Mouse (Mus musculus) liver, adult 2 months (tissue): ENCODE results near the gene Mllt11. TPM values are rescaled to one million over a fixed set of nuclear protein-coding genes. Genes with fewer than 3 reads are reported as not detected.

ENCODE experiments used
- DNase-seq: peaks from one replicate; pipeline ENCODE4 v3.0.0-alpha.2; 2011; ENCODE audit warnings: low read depth, low spot score; ENCODE audit errors: extremely low read depth
- H3K27ac ChIP-seq: fragments of 200-500 bp; replicated peaks from 2 replicates; pipeline ENCODE4 v1.5.1; 2012; ENCODE audit warnings: low read depth, mild to moderate bottlenecking, control low read depth, inconsistent platforms, low read length; ENCODE audit not compliant: insufficient read depth
- H3K27me3 ChIP-seq: fragments of 200-500 bp; 2 replicates; pipeline ENCODE4 v1.6.1; 2012; ENCODE audit warnings: mild to moderate bottlenecking, moderate library complexity, low read length, inconsistent platforms; ENCODE audit not compliant: control insufficient read depth, insufficient read depth
- H3K36me3 ChIP-seq: fragments of 200-500 bp; 2 replicates; pipeline ENCODE4 v1.6.1; 2012; ENCODE audit warnings: low read length, inconsistent platforms; ENCODE audit not compliant: control insufficient read depth, insufficient read depth
- H3K4me1 ChIP-seq: fragments of 200-500 bp; 2 replicates; pipeline ENCODE4 v1.6.1; 2011; ENCODE audit warnings: low read length; ENCODE audit not compliant: control insufficient read depth, insufficient read depth
- H3K4me3 ChIP-seq: fragments of 200-500 bp; 2 replicates; pipeline ENCODE4 v1.5.1; 2011; ENCODE audit warnings: low read depth, mild to moderate bottlenecking, control low read depth, low read length, moderate library complexity; ENCODE audit not compliant: insufficient read depth
- H3K79me2 ChIP-seq: fragments of 200-500 bp; 2 replicates; pipeline ENCODE4 v1.6.1; 2012; ENCODE audit warnings: inconsistent platforms, mild to moderate bottlenecking, low read length, moderate library complexity; ENCODE audit not compliant: control insufficient read depth, insufficient read depth
- H3K9ac ChIP-seq: fragments of 200-500 bp; 2 replicates; pipeline ENCODE4 v1.6.1; 2012; ENCODE audit warnings: low read depth, mild to moderate bottlenecking, control low read depth, inconsistent platforms, low read length
- CTCF ChIP-seq: fragments of 200-500 bp; IDR thresholded peaks from 2 replicates; pipeline ENCODE4 v1.5.1; 2011; ENCODE audit warnings: low read depth, low read length, control low read depth
- POLR2A ChIP-seq: fragments of 200-500 bp; IDR thresholded peaks from 2 replicates; pipeline ENCODE4 v1.6.1; 2011; ENCODE audit warnings: low read length, control low read depth; ENCODE audit not compliant: insufficient read depth; ENCODE audit errors: extremely low read depth
- WGBS: fragments of 180-500 bp; shearing (Covaris S2); methylation state at CpG from one replicate; pipeline ENCODE4 v1.1.7; 2018; 5-methylcytosine and 5-hydroxymethylcytosine counted together
- polyA plus RNA-seq: library from polyadenylated mRNA; depleted of rRNA; stranded (reverse); fragments of >200 nt; gene quantifications from 2 replicates; pipeline ENCODE4 v1.2.3, GENCODE M21; 2012
- total RNA-seq: library from RNA; depleted of rRNA; stranded (reverse); fragments of >200 nt; gene quantifications from 2 replicates; pipeline ENCODE4 v1.2.3, GENCODE M21; 2014

Gene Mllt11
- total and polyA plus RNA-seq, 2 experiments = 0.83 to 1.4 TPM

GRCm38 (mm10) chr3:95250361-95250760, 18.4 kb upstream of the Mllt11 start:
- Histone ChIP-seq H3K36me3 (peaks cover 3% of the 10 kb centered on the region; the same call in 1 of the 2 replicates), H3K4me3 (no peak overlapping the region), H3K27ac (no peak overlapping the region), H3K79me2 (no peaks in the 10 kb centered on the region), H3K9ac (no peak overlapping the region), H3K27me3 (no peaks in the 10 kb centered on the region), H3K4me1 (no peaks in the 10 kb centered on the region)
- no peak for TF ChIP-seq CTCF
- TF ChIP-seq POLR2A = no peak
- WGBS = 91% methylated on average over 5 of the region's 5 CpGs
- no peak for DNase-seq

GRCm38 (mm10) chr3:95247660-95248336, 15.8 kb upstream of the Mllt11 start:
- 70% methylated on average over 1 of the region's 1 CpGs for WGBS
- TF ChIP-seq POLR2A (no peak), CTCF (no peak)

GRCm38 (mm10) chr3:95246465-95247231, 14.7 kb upstream of the Mllt11 start:
- Histone ChIP-seq H3K79me2 (no peaks in the 10 kb centered on the region), H3K4me3 (no peak overlapping the region), H3K4me1 (no peaks in the 10 kb centered on the region), H3K9ac (no peak overlapping the region), H3K27me3 (no peaks in the 10 kb centered on the region), H3K36me3 (no peaks in the 10 kb centered on the region), H3K27ac (no peak overlapping the region)
- no peak for TF ChIP-seq CTCF
- no peak for TF ChIP-seq POLR2A
- DNase-seq = no peak
- WGBS = 70% methylated on average over 5 of the region's 5 CpGs

More at GRCm38 (mm10) chr3:95247660-95248336, 15.8 kb upstream of the Mllt11 start:
- DNase-seq = no peak
- no peaks in the 10 kb centered on the region for H3K36me3 ChIP-seq
- H3K79me2 ChIP-seq = no peaks in the 10 kb centered on the region
- H3K27ac ChIP-seq = no peak overlapping the region
- no peak overlapping the region for H3K9ac ChIP-seq
- no peaks in the 10 kb centered on the region for H3K27me3 ChIP-seq
- no peaks in the 10 kb centered on the region for H3K4me1 ChIP-seq
- no peak overlapping the region for H3K4me3 ChIP-seq

GRCm38 (mm10) chr3:95243086-95243485, 11.1 kb upstream of the Mllt11 start:
- DNase-seq = no peak
- no peaks in the 10 kb centered on the region for H3K36me3 ChIP-seq

GRCm38 (mm10) chr3:95241498-95241897, 9.5 kb upstream of the Mllt11 start, which contains the start of gene Gm128:
Gene Gm128 (minus strand): TSS chr3:95241598.
- H3K36me3 ChIP-seq = no peaks in the 10 kb centered on the region
- no peaks in the 10 kb centered on the region for H3K79me2 ChIP-seq
- H3K9ac ChIP-seq = no peak within 1 kb of the TSS
- no peak for DNase-seq
- H3K4me3 ChIP-seq = no peak within 1 kb of the TSS
- H3K27ac ChIP-seq = no peak within 1 kb of the TSS
- H3K27me3 ChIP-seq = no peaks in the 10 kb centered on the region
- TF ChIP-seq CTCF (no peak), POLR2A (no peak)
- H3K4me1 ChIP-seq = no peaks in the 10 kb centered on the region
- 84% methylated on average over 7 of the region's 7 CpGs for WGBS

More at GRCm38 (mm10) chr3:95243086-95243485, 11.1 kb upstream of the Mllt11 start:
- Histone ChIP-seq H3K79me2 (no peaks in the 10 kb centered on the region), H3K9ac (no peak overlapping the region), H3K27ac (no peak overlapping the region), H3K27me3 (no peaks in the 10 kb centered on the region), H3K4me3 (no peak overlapping the region), H3K4me1 (no peaks in the 10 kb centered on the region)
- 87% methylated on average over 2 of the region's 2 CpGs for WGBS
- TF ChIP-seq POLR2A (no peak), CTCF (no peak)

GRCm38 (mm10) chr3:95240900-95241299, 8.9 kb upstream of the Mllt11 start:
- Histone ChIP-seq H3K36me3 (no peaks in the 10 kb centered on the region), H3K79me2 (no peaks in the 10 kb centered on the region), H3K9ac (no peak overlapping the region), H3K27me3 (no peaks in the 10 kb centered on the region), H3K27ac (no peak overlapping the region), H3K4me3 (no peak overlapping the region), H3K4me1 (no peaks in the 10 kb centered on the region)
- WGBS = 81% methylated on average over 17 of the region's 17 CpGs
- TF ChIP-seq POLR2A (no peak), CTCF (no peak)
- no peak for DNase-seq
